ENCODE assay signal across 8 mouse cellular contexts in genomic region chr5:109866337-109867126, GRCm38 (mm10). TPM values are rescaled to one million over a fixed set of nuclear protein-coding genes. Genes with fewer than 3 reads are reported as not detected.
A peak's percentile ranks its signal among the peaks of the same experiment; 100 is the strongest.
DNase-seq lines count a peak whose midpoint lies in the region; ATAC-seq lines count a peak whose summit lies in the region.

No protein-coding gene starts in this region.

- H3K4me2 ChIP-seq in hindbrain, embryonic 12.5 days (replicated peaks): peak overlapping the region; percentile 63

- H3K27me3 ChIP-seq in hindbrain, embryonic 12.5 days: no peaks in the 10 kb centered on the region

- peak; percentile 94 for DNase-seq in NIH3T3 (ENCODE audit: low read depth)
- peak; percentile 87 to 90 for DNase-seq in cerebellum, postnatal 10 days
- DNase-seq in frontal cortex, postnatal 10 days (ENCODE audit: low spot score in 2 of 2): peak; percentile 67 to 84
- peak; percentile 84 to 89 for DNase-seq in layer of hippocampus, postnatal 14 days (ENCODE audit: low spot score in 2 of 2)
- peak; percentile 85 for DNase-seq in lung, postnatal 14 days
- DNase-seq in retina, adult 2 months (ENCODE audit: low read depth, low spot score): peak; percentile 77
- peak; percentile 82 to 87 for DNase-seq in thymus, postnatal 36 days

- peaks cover 9% of the 10 kb centered on the region for H3K4me1 ChIP-seq in hindbrain, embryonic 12.5 days

- 0 out of 2 replicates have a peak, but pooled peaks cover 4% of the 10 kb centered on the region for H3K9me3 ChIP-seq in hindbrain, embryonic 12.5 days (replicated peaks)

- peak overlapping the region; percentile 62 for H3K4me3 ChIP-seq in hindbrain, embryonic 12.5 days

- H3K36me3 ChIP-seq in hindbrain, embryonic 12.5 days: no peaks in the 10 kb centered on the region

- peak overlapping the region; percentile 67 for H3K27ac ChIP-seq in hindbrain, embryonic 12.5 days

- peak; percentile 100 for ATAC-seq in hindbrain, embryonic 12.5 days (ENCODE audit: low FRiP score)

- peak overlapping the region; percentile 66 for H3K9ac ChIP-seq in hindbrain, embryonic 12.5 days

- WGBS in hindbrain, embryonic 12.5 days: under 1% methylated on average over 22 of the region's 22 CpGs

RNA-seq across cellular contexts. Expression of gene Gm15446, which starts 56.7 kb away (rescaled TPM):
- 0.52 and 0.53 TPM in 2 replicates for polyA plus RNA-seq in hindbrain, embryonic 12.5 days (2016; fragmentation: Nextera tagmentation; extraction: Ambion mirVana)
- 10 to 100 TPM; 38.3 to 39.0 TPM for total RNA-seq in layer of hippocampus, postnatal 14 days (2021)

Comparison
In these comparisons a context has a peak if more than half of its experiments do, and no peak if none do; other contexts are left out.
1. Peak in every context shown above with its lines: DNase-seq, ATAC-seq, H3K4me3 ChIP-seq and H3K27ac ChIP-seq.